Mouse (Mus musculus) neutrophil, adult 5-6 weeks (primary cell): Measurements from ENCODE around the gene Bmp4. TPM values are rescaled to one million over a fixed set of nuclear protein-coding genes. Genes with fewer than 3 reads are reported as not detected.

ENCODE experiments used
- ATAC-seq: fragments of 151-379, 151-347 bp; 2 replicates; pipeline ENCODE4 v1.8.0; 2017; ENCODE audit warnings: mild to moderate bottlenecking, moderate TSS enrichment; ENCODE audit not compliant: insufficient number of reproducible peaks, poor library complexity, low FRiP score, severe bottlenecking; ENCODE audit errors: extremely low read depth
- total RNA-seq: library from RNA; stranded (forward); fragments of 200-1000 nt; gene quantifications from 2 replicates; pipeline ENCODE4 v1.2.3, GENCODE M21; 2017

The Bmp4 gene
- total RNA-seq, 1 experiment from 2014 or later: not detected

DNA sequence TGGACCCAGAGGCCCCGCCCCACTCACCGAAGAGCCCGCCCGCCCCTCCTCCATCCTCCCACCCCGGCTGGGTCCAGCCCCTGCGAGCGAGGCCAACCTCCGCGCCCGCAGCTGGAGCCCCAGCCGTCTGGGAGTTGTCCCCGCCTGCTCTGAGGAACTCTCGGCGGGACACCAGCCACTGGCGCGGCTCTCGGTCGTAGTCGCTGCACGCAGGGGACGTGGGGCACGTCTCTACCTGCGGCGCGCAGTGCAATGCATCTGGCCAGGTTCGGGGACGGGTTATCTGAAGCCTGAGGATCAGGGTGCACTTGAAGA lies 3.2 kb downstream of the Bmp4 start:
- ATAC-seq: no peak

DNA sequence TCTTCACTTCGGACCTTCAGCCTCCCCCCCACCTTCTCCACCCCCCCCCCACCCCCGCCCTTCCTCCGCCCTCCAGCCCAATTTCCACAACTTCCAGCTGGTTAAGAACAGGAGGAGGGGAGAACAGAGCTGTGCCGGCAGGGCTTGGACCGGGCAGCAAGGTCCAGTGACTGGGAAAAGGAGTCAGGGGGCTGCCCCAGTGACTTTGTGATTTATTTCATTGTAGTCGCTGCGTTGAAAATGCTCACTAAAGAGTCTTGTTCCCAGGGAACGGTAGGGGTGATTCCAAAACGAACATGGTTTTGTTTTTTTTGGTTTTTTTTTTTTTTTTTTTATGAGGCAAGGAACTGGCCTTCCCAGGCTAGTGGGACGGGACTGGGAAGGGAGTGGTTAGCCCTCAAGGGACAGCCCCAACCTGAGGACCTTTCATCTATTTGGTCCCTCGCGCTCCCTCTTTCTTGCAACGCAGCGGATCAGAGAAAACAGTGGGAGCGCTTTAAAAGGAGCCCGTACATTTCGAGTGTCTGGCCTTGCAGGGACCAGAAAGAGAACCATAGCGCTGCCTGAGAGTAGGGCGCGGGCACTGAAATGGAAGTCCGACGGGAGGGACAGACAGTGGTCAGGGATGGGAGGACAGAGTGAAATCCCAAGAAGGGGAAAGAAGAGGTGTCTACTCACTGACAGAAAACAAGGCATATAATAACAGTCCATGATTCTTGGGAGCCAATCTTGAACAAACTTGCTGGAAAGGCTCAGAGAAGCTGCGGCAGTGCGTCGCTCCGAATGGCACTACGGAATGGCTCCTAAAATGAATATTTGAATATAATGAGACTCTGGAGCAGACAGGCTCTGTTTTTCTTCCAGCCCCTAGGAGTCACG lies 3.8 kb downstream of the Bmp4 start:
- ATAC-seq: no peak

DNA sequence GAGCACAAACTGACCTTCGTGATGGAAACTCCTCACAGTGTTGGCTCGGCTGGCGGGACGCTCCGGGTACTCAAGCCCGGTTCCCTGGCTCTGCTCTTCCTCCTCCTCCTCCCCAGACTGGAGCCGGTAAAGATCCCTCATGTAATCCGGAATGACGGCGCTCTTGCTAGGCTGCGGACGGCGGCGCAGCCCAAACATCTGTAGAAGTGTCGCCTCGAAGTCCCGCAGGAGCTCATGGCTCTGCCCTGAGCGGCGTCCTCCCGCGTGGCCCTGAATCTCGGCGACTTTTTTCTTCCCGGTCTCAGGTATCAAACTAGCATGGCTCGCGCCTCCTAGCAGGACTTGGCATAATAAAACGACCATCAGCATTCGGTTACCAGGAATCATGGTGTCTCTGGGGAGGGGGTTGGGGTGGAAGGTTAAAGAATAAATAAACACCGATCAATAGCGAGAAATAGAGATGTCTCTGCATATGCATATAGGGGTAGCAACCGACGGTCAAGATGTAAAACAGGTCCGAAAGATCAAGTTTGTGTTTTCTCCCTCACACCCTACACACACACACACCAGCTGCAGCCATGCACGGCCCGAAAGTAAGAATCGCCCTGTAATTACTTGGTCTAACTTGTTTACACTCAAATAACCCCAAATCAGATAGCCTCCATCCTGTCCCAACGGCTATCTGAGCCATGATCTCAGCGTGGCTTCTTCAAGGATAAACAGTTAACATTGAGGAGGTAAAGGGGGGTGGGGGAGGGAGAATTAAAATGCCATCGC lies 4.6 kb downstream of the Bmp4 start:
- no peak for ATAC-seq

DNA sequence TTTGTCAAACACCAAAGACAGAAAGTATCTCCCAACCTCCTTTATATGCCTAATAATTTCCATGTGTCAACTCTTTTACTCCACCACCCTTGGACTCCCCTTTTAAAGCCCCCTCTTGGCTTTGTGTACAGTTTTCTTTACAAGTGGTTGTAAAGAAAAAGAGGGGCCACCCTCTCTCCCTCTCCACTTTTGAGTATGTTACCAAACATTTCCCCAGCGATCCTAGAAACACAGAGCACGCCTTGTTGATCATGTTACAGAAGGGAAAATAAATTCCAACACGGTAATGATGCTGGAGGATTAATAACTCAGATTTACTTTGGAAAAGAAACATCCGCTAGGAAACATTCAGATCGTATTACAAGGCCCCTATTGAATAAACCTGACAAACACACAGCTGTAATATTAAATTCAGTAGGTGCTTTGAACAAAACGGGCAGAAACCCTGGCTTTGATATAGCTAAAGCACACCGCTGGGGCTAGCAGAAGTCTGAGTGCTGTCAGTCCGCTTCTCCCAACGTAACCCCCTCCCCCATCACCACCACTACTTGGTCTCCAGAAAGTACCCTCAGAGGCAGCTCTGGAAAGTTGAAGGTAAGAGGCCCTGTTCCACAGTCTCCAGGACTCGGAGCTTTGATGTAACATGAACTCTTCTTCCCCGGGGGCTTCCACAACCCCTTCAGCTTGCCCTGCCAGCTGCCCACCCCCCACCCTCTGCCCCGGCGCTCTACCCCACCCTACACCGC lies 5.3 kb downstream of the Bmp4 start:
- ATAC-seq: no peak

DNA sequence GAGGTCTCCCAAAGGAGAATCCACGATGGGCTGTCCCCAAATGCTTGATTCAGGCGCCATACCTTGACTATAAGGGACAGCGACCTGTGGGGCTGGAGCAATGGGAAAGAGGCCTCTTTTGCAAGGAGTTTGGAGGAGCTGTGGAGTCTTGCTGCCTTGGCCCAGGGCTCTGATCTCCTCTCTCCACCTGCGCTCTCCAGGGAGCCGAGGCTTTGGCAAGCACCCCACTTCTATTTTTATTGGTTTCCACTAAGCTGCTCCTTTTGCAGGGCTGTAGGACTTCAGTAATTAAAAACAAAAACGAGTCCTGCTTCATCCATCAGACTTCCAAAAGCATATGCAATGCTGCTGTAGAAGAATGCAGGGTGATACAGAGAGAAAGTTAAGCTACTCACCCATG lies 9.0 kb downstream of the Bmp4 start:
- no peak for ATAC-seq

DNA sequence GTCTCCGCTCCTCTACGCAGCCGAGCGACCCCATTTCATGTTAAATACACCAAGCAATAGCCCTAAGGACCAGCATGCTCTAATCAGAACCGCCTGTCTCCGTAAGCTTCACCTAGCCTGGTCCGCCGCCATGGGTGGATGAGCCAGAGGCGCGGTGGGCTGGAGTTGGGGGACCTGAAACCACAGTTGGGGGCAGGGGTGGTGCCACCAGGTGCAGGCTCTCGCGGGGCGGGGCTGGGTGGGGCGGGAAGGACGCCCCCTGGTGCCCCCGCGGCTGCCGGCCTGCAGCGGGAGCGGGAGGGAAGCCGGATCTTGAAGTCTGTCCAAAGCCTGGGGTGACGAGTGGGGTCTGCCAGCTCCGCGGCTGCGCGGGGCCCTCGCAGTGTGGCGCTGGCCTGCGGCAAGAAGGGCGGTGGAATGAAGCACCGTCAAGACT lies 10.2 kb downstream of the Bmp4 start:
- ATAC-seq: no peak

DNA sequence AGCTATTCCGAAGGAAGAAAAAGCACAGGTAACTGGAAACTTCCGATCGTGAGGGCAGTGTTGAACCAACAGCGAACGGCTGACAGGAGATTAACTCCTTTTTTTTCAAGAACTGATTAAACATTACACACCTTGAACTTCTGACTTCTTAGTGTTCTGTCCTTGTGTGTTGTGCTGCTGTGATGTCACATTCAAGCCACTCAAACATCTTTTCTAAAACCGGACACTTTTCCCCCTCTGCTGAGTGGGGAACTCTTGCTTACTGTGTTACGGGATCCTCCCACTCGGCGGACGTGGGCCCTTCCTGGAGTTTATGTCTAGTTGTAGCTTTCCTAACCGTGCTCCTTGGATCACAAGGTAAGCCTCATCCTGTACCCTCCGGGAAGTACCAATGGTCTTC lies 11.2 kb downstream of the Bmp4 start, which contains the start of gene Gm15217:
Gene Gm15217, plus strand, starts transcription at position 130 of the 400 bp plus-strand sequence.
- no peak for ATAC-seq

DNA sequence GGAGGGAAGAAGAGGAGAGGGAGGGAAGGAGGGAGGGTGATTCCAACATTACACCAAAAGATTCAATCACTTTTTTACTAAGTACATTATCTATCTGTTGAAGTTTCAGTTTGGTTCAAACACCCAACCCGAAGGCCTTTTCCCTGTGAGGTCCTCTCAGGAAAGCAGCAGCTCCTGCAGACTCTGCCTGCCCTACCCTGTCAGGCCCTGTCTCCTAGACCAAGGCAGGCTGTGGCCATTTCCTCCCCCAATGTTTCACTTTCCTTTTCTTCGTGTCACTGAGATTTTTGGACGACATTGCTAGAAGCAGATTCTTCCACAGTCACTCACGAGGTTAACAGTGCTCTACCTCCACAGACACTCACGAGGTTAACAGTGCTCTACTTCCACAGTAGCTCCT lies 14.7 kb downstream of the Bmp4 start:
- no peak for ATAC-seq

DNA sequence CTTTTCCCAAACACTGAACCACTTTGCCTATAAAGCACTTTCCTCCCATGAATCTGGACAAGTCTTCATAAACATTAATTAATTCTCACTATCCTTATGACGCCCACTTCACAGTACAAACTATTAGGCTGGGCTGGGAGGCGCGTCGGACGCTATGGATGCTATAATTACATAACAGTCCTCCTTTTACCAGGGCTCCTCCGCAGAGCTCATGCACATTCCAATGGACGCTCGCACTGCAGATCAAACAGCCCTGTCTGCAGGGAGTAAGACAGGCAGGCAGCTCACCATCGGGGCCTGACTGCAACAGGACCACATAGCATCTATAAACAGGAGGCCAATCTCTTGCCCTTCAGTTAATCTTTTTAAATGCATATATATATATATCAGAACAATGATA lies 18.0 kb downstream of the Bmp4 start:
- no peak for ATAC-seq

DNA sequence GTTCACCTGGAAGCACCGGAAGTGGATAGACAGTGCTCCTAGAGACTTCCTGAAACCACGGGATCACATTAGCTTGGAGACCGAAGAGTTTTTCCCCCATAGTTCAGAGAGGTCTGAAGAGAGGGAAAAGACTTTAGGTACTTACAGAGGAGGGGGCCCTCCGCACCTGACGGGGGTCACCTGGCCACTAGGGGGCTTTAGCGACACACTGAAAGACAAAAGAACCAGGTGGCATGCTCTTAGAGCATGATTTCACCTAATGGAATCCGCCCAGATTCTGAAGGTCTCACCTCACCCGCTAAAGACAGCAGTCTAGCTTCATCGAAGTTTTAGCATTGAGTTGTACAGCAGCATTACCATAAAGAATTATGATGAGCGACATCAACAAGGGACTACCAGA lies 27.3 kb downstream of the Bmp4 start:
- ATAC-seq: no peak

DNA sequence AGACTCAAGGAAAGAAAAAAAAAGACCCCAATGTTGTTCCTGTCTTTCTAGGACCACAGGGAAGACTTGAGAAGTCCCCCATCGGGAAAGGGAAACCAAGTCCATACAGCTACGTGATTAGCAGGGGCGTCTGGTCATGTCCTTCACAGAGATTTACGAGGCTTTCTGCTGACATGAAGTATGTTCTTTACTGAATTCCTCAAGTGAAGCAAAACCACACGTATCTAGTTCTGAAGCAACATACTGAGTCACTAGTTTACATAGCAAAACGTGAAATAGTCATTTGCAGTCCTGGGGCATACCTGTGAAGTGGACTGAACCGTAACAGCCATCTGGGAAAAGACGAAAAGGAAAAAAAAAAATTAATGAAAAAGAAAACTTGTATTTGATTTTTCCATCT lies 32.8 kb downstream of the Bmp4 start:
- ATAC-seq: no peak

DNA sequence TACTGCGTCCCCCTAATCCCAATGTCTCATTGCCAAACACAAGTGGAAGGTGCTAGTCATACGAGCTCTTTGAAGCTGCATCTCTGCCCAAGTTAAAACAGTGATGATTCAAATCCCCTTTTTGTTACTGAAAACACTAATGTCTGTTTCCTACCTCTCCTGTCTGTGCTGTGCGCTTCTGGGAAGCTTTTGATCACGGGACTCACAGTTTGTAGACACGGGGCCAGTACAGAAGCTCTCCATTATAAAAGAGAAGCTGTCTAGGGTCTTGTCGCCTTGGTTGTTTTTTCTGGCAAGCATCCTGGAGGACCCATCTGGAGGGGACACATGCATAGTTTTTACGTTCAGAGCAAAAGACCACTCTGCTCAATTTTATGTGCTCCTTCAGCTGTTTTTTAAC lies 33.2 kb downstream of the Bmp4 start:
- no peak for ATAC-seq

DNA sequence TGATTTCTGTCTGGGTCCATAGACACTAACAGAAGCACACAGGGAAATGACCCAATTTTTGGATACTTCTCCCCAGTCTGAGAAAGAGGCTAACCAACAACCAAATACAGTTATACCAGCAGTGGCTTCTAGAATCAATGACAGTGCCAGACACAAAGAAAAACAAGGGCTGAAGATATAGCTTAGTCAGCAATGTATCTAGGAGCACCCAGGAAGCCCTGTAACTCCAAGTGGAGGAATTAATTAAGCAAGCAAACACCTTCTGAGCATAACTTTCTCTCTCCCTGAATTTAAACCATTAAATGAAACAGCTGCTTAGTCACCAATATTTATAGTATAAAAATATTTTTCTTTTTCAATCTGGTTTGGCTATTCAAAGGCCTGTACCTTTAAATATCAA lies 45.7 kb downstream of the Bmp4 start:
- no peak for ATAC-seq

DNA sequence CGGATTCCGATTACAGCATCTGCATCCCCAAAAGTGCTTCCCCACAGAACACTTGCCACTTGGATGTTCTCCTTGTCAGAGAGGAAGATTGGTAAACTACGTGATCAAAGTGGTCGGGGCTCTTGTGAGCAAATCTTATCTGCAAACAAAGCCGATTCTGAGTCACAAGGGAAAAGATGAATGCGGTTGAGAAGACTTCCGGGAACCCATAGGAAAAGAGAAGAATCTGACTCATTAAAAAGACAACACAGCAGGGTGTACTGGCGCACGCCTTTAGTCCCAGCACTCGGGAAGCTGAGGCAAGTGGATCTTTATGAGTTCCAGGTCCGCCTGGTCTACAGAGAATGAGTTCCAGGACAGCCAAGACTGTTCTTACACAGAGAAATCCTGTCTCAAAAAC lies 51.7 kb downstream of the Bmp4 start:
- no peak for ATAC-seq

Other genes starting within 250 kb of the Bmp4 start
- gene Gm15217, start 11.3 kb downstream of the Bmp4 start, total RNA-seq: not detected in 2 replicates